Mouse (Mus musculus): Measurements from ENCODE around the gene Tbc1d14.

Tbc1d14 gene

GRCm38 (mm10) chr5:36575745-36576144 is 17.3 kb downstream of the Tbc1d14 start:
- DNase-seq = no peak

GRCm38 (mm10) chr5:36575227-36575626 is 17.8 kb downstream of the Tbc1d14 start:
- peak; percentile 47 for DNase-seq

- DNase-seq = no peak
Measured at GRCm38 (mm10) chr5:36574147-36574870, 18.8 kb downstream of the Tbc1d14 start.

GRCm38 (mm10) chr5:36573354-36573753 is 19.7 kb downstream of the Tbc1d14 start:
- no peak for DNase-seq

GRCm38 (mm10) chr5:36571371-36571770 is 21.7 kb downstream of the Tbc1d14 start:
- DNase-seq = no peak

GRCm38 (mm10) chr5:36570546-36571245 is 22.4 kb downstream of the Tbc1d14 start:
- no peak for DNase-seq

- DNase-seq = no peak
Measured at GRCm38 (mm10) chr5:36570098-36570497, 23.0 kb downstream of the Tbc1d14 start.

- peak; percentile 69 for DNase-seq
Measured at GRCm38 (mm10) chr5:36568118-36568517, 25.0 kb downstream of the Tbc1d14 start.

- DNase-seq = no peak
Measured at GRCm38 (mm10) chr5:36567627-36568026, 25.4 kb downstream of the Tbc1d14 start.

GRCm38 (mm10) chr5:36564530-36564929 is 28.5 kb downstream of the Tbc1d14 start:
- DNase-seq = no peak

GRCm38 (mm10) chr5:36563741-36564140 is 29.3 kb downstream of the Tbc1d14 start:
- DNase-seq = no peak

GRCm38 (mm10) chr5:36562791-36563445 is 30.2 kb downstream of the Tbc1d14 start:
- no peak for DNase-seq

- no peak for DNase-seq
Measured at GRCm38 (mm10) chr5:36561509-36561908, 31.6 kb downstream of the Tbc1d14 start.

- no peak for DNase-seq
Measured at GRCm38 (mm10) chr5:36560490-36560889, 32.6 kb downstream of the Tbc1d14 start.

GRCm38 (mm10) chr5:36559510-36560235 is 33.4 kb downstream of the Tbc1d14 start:
- DNase-seq = no peak

GRCm38 (mm10) chr5:36559106-36559505 is 34.0 kb downstream of the Tbc1d14 start:
- DNase-seq = no peak

GRCm38 (mm10) chr5:36558526-36558925 is 34.5 kb downstream of the Tbc1d14 start:
- DNase-seq = no peak

GRCm38 (mm10) chr5:36557584-36558308 is 35.3 kb downstream of the Tbc1d14 start:
- no peak for DNase-seq

- no peak for DNase-seq
Measured at GRCm38 (mm10) chr5:36556906-36557305, 36.2 kb downstream of the Tbc1d14 start.

- DNase-seq = no peak
Measured at GRCm38 (mm10) chr5:36556289-36556688, 36.8 kb downstream of the Tbc1d14 start.

- DNase-seq = no peak
Measured at GRCm38 (mm10) chr5:36554496-36554895, 38.6 kb downstream of the Tbc1d14 start.

GRCm38 (mm10) chr5:36553886-36554285 is 39.2 kb downstream of the Tbc1d14 start:
- DNase-seq = no peak
